Mouse (Mus musculus): ENCODE data around the gene Ppp2r1a. TPM values are rescaled to one million over a fixed set of nuclear protein-coding genes. Genes with fewer than 3 reads are reported as not detected.

The Ppp2r1a gene
- polyA plus RNA-seq, 1 experiment from 2014 or later = 369 TPM

- Histone ChIP-seq H3K4me3 (replicated peaks) (peak within 1 kb of the TSS; percentile 82), H3K9ac (peak within 1 kb of the TSS; percentile 62), H3K27me3 (no peaks in the 10 kb centered on the region), H3K9me3 (replicated peaks) (no peaks in the 10 kb centered on the region), H3K36me3 (peaks cover 18% of the 10 kb centered on the region), H3K4me2 (replicated peaks) (peak within 1 kb of the TSS; percentile 74), H3K27ac (replicated peaks) (peak within 1 kb of the TSS; percentile 94), H3K4me1 (0 out of 2 replicates have a peak, but pooled peaks cover 9% of the 10 kb centered on the region)
- 5% methylated on average over 36 of the region's 36 CpGs for WGBS
- ATAC-seq (ENCODE audit: insufficient number of reproducible peaks, low FRiP score, low TSS enrichment, low read depth) = peak; percentile 93
Observed at GRCm38 (mm10) chr17:21008382-21009331, 63.5 kb downstream of the Ppp2r1a start, which contains the start of gene Zfp160. Zfp160 (plus strand) TSS chr17:21008903.

GRCm38 (mm10) chr17:21009726-21010125 lies 64.6 kb downstream of the Ppp2r1a start:
- H3K9me3 ChIP-seq (replicated peaks) = no peaks in the 10 kb centered on the region
- 0 out of 2 replicates have a peak, but pooled peaks cover 9% of the 10 kb centered on the region for H3K4me1 ChIP-seq
- peak overlapping the region; percentile 82 for H3K4me3 ChIP-seq (replicated peaks)
- ATAC-seq (ENCODE audit: insufficient number of reproducible peaks, low FRiP score, low TSS enrichment, low read depth) = no peak
- H3K27ac ChIP-seq (replicated peaks) = peak overlapping the region; percentile 94
- H3K36me3 ChIP-seq = peaks cover 20% of the 10 kb centered on the region
- H3K27me3 ChIP-seq = no peaks in the 10 kb centered on the region
- peak overlapping the region; percentile 74 for H3K4me2 ChIP-seq (replicated peaks)
- peak overlapping the region; percentile 62 for H3K9ac ChIP-seq
- 29% methylated on average over 1 of the region's 1 CpGs for WGBS

Other genes starting within 250 kb of the Ppp2r1a start
- gene Vmn1r227, start 215.5 kb upstream of the Ppp2r1a start, polyA plus RNA-seq (2015; fragmentation: Nextera tagmentation; extraction: Ambion mirVana) = not detected in 2 replicates
- gene Vmn1r228, start 159.2 kb upstream of the Ppp2r1a start, polyA plus RNA-seq (2015; fragmentation: Nextera tagmentation; extraction: Ambion mirVana) = 0.05 TPM in 1 of 2 replicates, not detected in the other
- not detected in 2 replicates for gene Vmn1r229, start 133.8 kb upstream of the Ppp2r1a start, polyA plus RNA-seq (2015; fragmentation: Nextera tagmentation; extraction: Ambion mirVana)
- gene Vmn1r230, start 104.9 kb upstream of the Ppp2r1a start, polyA plus RNA-seq (2015; fragmentation: Nextera tagmentation; extraction: Ambion mirVana) = 0.24 TPM in 1 of 2 replicates, not detected in the other
- gene Vmn1r231, start 40.2 kb upstream of the Ppp2r1a start, polyA plus RNA-seq (2015; fragmentation: Nextera tagmentation; extraction: Ambion mirVana) = not detected in 2 replicates
- not detected in 2 replicates for gene Vmn1r232, start 25.6 kb upstream of the Ppp2r1a start, polyA plus RNA-seq (2015; fragmentation: Nextera tagmentation; extraction: Ambion mirVana)
- gene Vmn1r233, start 51.2 kb downstream of the Ppp2r1a start, polyA plus RNA-seq (2015; fragmentation: Nextera tagmentation; extraction: Ambion mirVana) = not detected in 2 replicates
- 15.8 and 17.0 TPM in 2 replicates for gene Zfp160, start 63.6 kb downstream of the Ppp2r1a start, polyA plus RNA-seq (2015; fragmentation: Nextera tagmentation; extraction: Ambion mirVana)